Mouse (Mus musculus) embryonic fibroblast, embryonic 13.5 days (primary cell): ENCODE data around the gene Reg1.

Experiments
- CTCF ChIP-seq: IDR thresholded peaks from 2 replicates; pipeline ENCODE4 v1.5.1; 2011; ENCODE audit warnings: mild to moderate bottlenecking, control low read depth, low read length, moderate library complexity, borderline replicate concordance; ENCODE audit not compliant: insufficient read depth
- POLR2A ChIP-seq: IDR thresholded peaks from 2 replicates; pipeline ENCODE4 v1.6.1; 2011; ENCODE audit warnings: low read depth, mild to moderate bottlenecking, control low read depth, low read length, moderate library complexity

- TF ChIP-seq CTCF (no peak), POLR2A (no peak)
These were observed 30.3 kb downstream of the Reg1 start for GRCm38 (mm10) chr6:78452804-78453203.
